Mouse (Mus musculus) thymus, postnatal 25 days (tissue): ENCODE measurements around the gene Ino80d.
A peak's percentile ranks its signal among the peaks of the same experiment; 100 is the strongest.
"Not testable (repeated sequence)": the region's sequence is repeated elsewhere in the genome, so short reads cannot be mapped to it uniquely, and the experiment has no call there.

Experiments used
- DNase-seq: peaks from one replicate; pipeline ENCODE4 v3.0.0; 2022

Ino80d gene

GRCm38 (mm10) chr1:63114136-63114781 lies at the start of gene Ino80d:
Gene Ino80d (minus strand): TSS chr1:63114667.
- DNase-seq: peak; percentile 86

- DNase-seq: no peak
Observed at GRCm38 (mm10) chr1:63140231-63140630, 25.8 kb upstream of the Ino80d start.

- not testable (repeated sequence) for DNase-seq
Observed at GRCm38 (mm10) chr1:63138586-63138985, 24.1 kb upstream of the Ino80d start.

GRCm38 (mm10) chr1:63137971-63138370 lies 23.5 kb upstream of the Ino80d start:
- no peak for DNase-seq

GRCm38 (mm10) chr1:63134530-63134929 lies 20.1 kb upstream of the Ino80d start:
- no peak for DNase-seq

- DNase-seq: no peak
Observed at GRCm38 (mm10) chr1:63131766-63132165, 17.3 kb upstream of the Ino80d start.

GRCm38 (mm10) chr1:63130883-63131282 lies 16.4 kb upstream of the Ino80d start:
- DNase-seq: no peak

GRCm38 (mm10) chr1:63129857-63130690 lies 15.6 kb upstream of the Ino80d start:
- peak; percentile 28 for DNase-seq

- DNase-seq: no peak
Observed at GRCm38 (mm10) chr1:63129273-63129672, 14.8 kb upstream of the Ino80d start.

- DNase-seq: no peak
Observed at GRCm38 (mm10) chr1:63126206-63126605, 11.7 kb upstream of the Ino80d start.

- no peak for DNase-seq
Observed at GRCm38 (mm10) chr1:63123823-63124450, 9.5 kb upstream of the Ino80d start.

GRCm38 (mm10) chr1:63122005-63122404 lies 7.5 kb upstream of the Ino80d start:
- no peak for DNase-seq

GRCm38 (mm10) chr1:63120382-63120781 lies 5.9 kb upstream of the Ino80d start:
- no peak for DNase-seq

- DNase-seq: no peak
Observed at GRCm38 (mm10) chr1:63119675-63120074, 5.2 kb upstream of the Ino80d start.

GRCm38 (mm10) chr1:63115540-63115939 lies 1.1 kb upstream of the Ino80d start:
- DNase-seq: no peak

GRCm38 (mm10) chr1:63115096-63115495 lies 629 bp upstream of the Ino80d start:
- no peak for DNase-seq

- DNase-seq: peak; percentile 77
Observed at GRCm38 (mm10) chr1:63113274-63114135, 962 bp downstream of the Ino80d start.

GRCm38 (mm10) chr1:63112865-63113261 lies 1.6 kb downstream of the Ino80d start:
- peak; percentile 60 for DNase-seq

GRCm38 (mm10) chr1:63112151-63112864 lies 2.2 kb downstream of the Ino80d start:
- DNase-seq: no peak

GRCm38 (mm10) chr1:63110536-63111285 lies 3.8 kb downstream of the Ino80d start:
- peak; percentile 48 for DNase-seq

GRCm38 (mm10) chr1:63107614-63108327 lies 6.7 kb downstream of the Ino80d start:
- DNase-seq: no peak
